Mouse (Mus musculus): ENCODE data around the gene Foxp4.

GRCm38 (mm10) chr17:47834482-47834767, 90.0 kb downstream of the Foxp4 start, which contains the start of gene Mdfi:
- TF ChIP-seq TAL1 (IDR thresholded peaks at IDR 0.05; ENCODE audit: low read length) (no peak), GATA1 (IDR thresholded peaks at IDR 0.05; ENCODE audit: low read length) (no peak)

Data from erythroblast, embryonic 14.5 days (primary cell).